16 mouse cellular contexts compared by ENCODE assay signal in the genomic region with DNA sequence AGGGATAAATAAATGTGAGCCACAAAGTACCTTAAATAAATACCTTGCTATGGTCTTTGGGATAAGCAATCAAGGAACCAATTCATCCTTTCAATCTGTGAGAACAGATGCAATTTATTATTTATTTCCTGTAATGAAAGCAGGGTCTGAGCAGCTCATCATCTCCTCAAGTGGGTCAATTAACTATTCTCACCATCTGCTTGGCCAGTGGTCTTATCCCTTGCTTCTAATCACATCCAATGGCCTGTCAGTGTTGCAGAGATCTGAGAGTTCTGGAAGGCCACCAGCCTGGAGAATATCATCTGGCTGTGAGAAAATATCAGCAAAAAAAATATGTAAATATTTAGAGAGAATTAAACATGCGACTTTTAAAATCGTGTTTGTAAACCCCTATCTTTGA.
"Had no signal": no experiment of that assay in that cellular context is flagged by ENCODE, and none has a peak within 500 bp of the region (broad histone marks: within the 10 kb centered on the region; RNA-seq: fewer than 3 reads in every experiment).

No protein-coding gene starts in this region.

- H3K27ac ChIP-seq: liver, embryonic 14.5 days; macrophage; neural tube, embryonic 12.5 days; stomach, embryonic 15.5 days; stomach, postnatal 0 days had no signal

- H3K4me1 ChIP-seq: megakaryocyte, embryonic 14.5 days; neural tube, embryonic 12.5 days; stomach, embryonic 15.5 days had no signal

- H3K36me3 ChIP-seq: neural tube, embryonic 12.5 days; stomach, embryonic 15.5 days had no signal

- H3K9me3 ChIP-seq: megakaryocyte, embryonic 14.5 days; neural tube, embryonic 12.5 days; stomach, embryonic 15.5 days had no signal

- H3K27me3 ChIP-seq: megakaryocyte, embryonic 14.5 days; neural tube, embryonic 12.5 days; stomach, embryonic 15.5 days had no signal

- H3K4me2 ChIP-seq: lung, embryonic 14.5 days; midbrain, embryonic 11.5 days; neural tube, embryonic 12.5 days; stomach, embryonic 15.5 days had no signal

- H3K4me3 ChIP-seq: megakaryocyte, embryonic 14.5 days; neural tube, embryonic 12.5 days; stomach, embryonic 15.5 days had no signal

- DNase-seq: lung, adult 18-20 months; lung, embryonic 14.5 days; lung, postnatal 14 days; lung, postnatal 36 days; midbrain, embryonic 14.5 days; right cerebral cortex, postnatal 14 days; thymus, adult 2 months; thymus, postnatal 25 days; thymus, postnatal 4 days had no signal

- H3K9ac ChIP-seq: liver, embryonic 14.5 days; lung, embryonic 14.5 days; neural tube, embryonic 12.5 days; stomach, embryonic 15.5 days had no signal
